Mouse (Mus musculus): Measurements from ENCODE around the gene Cfap74. TPM values are rescaled to one million over a fixed set of nuclear protein-coding genes. Genes with fewer than 3 reads are reported as not detected.

Cfap74 gene
- total and polyA plus RNA-seq, 3 experiments, result 0.26 to 0.78 (median 0.32) TPM

DNA sequence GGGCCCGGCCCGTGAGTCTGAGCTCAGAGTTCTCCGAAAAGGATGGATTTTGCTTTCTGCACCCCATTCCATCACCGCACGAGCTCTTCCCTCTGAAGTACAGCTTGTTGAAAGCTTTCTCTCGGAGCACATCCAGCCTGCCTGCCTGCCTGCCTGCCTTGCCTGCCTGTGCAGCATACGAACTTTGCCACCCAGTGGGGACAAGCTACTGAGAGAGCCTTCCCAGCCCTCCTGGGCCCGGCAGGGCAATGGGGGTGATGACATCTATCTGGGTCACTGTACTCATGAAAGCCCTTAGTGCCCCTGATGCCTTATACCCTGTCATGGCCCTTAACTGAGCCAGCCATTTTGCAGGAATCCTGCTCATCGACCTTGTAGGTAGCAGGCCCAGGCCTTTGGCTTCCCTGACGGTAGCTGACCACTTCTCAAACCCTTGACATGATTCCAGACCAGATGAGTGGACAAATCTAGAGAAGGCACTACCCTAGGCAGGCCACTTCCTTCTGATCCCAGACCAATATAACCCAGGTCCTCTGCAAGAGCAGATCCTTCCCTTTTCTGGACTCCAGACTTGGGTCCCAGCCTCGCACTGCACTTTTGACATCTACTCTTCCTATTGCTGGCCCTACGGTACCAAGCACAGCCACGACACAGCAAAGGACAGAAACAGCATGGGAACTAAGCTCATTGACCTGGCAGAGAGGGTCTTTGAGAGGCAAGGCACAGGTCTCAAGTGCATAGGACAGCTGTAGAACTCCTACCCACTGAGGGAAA lies 58.4 kb downstream of the Cfap74 start:
- Histone ChIP-seq H3K36me3 (ENCODE audit: control insufficient read depth, insufficient read depth, low read length) (no peaks in the 10 kb centered on the region), H3K27me3 (ENCODE audit: control insufficient read depth, insufficient read depth, low read length) (no peaks in the 10 kb centered on the region), H3K4me1 (ENCODE audit: control insufficient read depth, insufficient read depth, low read length) (peaks cover 2% of the 10 kb centered on the region), H3K27ac (no peak overlapping the region), H3K79me2 (replicated peaks; ENCODE audit: control insufficient read depth, insufficient read depth, low read length) (no peaks in the 10 kb centered on the region), H3K9ac (ENCODE audit: low read depth, low read length) (no peak overlapping the region), H3K4me3 (no peak overlapping the region)
- DNase-seq, result no peak
- WGBS, result 86% methylated on average over 13 of the region's 13 CpGs
- TF ChIP-seq POLR2A (IDR thresholded peaks at IDR 0.05; ENCODE audit: insufficient read depth, low read depth, low read length) (no peak), CTCF (IDR thresholded peaks at IDR 0.05) (no peak), EP300 (IDR thresholded peaks at IDR 0.05; ENCODE audit: insufficient read depth, low read depth, low read length) (no peak)
- intact Hi-C loops (cut with DNase I), result no loop called here

DNA sequence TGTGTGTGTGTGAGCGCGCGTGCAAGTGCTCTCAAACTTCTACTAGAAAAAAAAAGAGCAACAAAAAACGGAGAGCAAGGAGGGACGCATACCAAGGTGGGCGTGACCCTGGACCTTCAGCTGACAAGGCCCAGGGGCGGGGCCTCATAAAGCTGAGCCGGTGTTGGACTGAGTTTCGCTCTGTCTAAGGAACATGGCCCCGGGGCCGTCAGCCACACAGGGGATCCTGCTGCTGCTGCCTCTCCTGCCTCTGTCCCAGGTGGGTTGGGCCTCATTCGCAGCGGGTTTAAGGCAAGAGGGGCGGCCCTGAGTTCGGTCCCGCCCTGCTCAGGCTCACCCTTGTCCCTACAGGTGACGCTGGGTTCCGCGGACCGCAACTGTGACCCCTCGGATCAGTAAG lies 60.0 kb downstream of the Cfap74 start, which contains the start of gene Tmem52:
Tmem52 (plus strand) TSS at position 163 of the 400 bp plus-strand sequence.
- Histone ChIP-seq H3K4me3 (peak within 1 kb of the TSS; percentile 27), H3K27ac (no peak within 1 kb of the TSS; the same call in 1 of the 2 replicates), H3K27me3 (ENCODE audit: control insufficient read depth, insufficient read depth, low read length) (no peaks in the 10 kb centered on the region), H3K9ac (ENCODE audit: low read depth, low read length) (peak within 1 kb of the TSS; percentile 44), H3K4me1 (ENCODE audit: control insufficient read depth, insufficient read depth, low read length) (peaks cover 2% of the 10 kb centered on the region), H3K79me2 (replicated peaks; ENCODE audit: control insufficient read depth, insufficient read depth, low read length) (no peaks in the 10 kb centered on the region), H3K36me3 (ENCODE audit: control insufficient read depth, insufficient read depth, low read length) (no peaks in the 10 kb centered on the region)
- intact Hi-C loops (cut with DNase I), result no loop called here
- peak; percentile 39 to 47 for DNase-seq
- WGBS, result 18% methylated on average over 21 of the region's 21 CpGs
- TF ChIP-seq POLR2A (IDR thresholded peaks at IDR 0.05; ENCODE audit: insufficient read depth, low read depth, low read length), result no peak
- no peak for TF ChIP-seq EP300 (IDR thresholded peaks at IDR 0.05; ENCODE audit: insufficient read depth, low read depth, low read length)
- TF ChIP-seq CTCF (IDR thresholded peaks at IDR 0.05), result no peak

GRCm38 (mm10) chr4:155469590-155470262 lies 60.7 kb downstream of the Cfap74 start:
- Histone ChIP-seq H3K4me3 (peak overlapping the region; percentile 27; the same call in 1 of the 2 replicates), H3K27ac (no peak overlapping the region; the same call in 1 of the 2 replicates), H3K27me3 (ENCODE audit: control insufficient read depth, insufficient read depth, low read length) (no peaks in the 10 kb centered on the region), H3K36me3 (ENCODE audit: control insufficient read depth, insufficient read depth, low read length) (no peaks in the 10 kb centered on the region), H3K4me1 (ENCODE audit: control insufficient read depth, insufficient read depth, low read length) (peaks cover 2% of the 10 kb centered on the region), H3K9ac (ENCODE audit: low read depth, low read length) (peak overlapping the region; percentile 44), H3K79me2 (replicated peaks; ENCODE audit: control insufficient read depth, insufficient read depth, low read length) (no peaks in the 10 kb centered on the region)
- intact Hi-C loops (cut with DNase I), result no loop called here
- DNase-seq, result peak; percentile 68 to 84
- TF ChIP-seq EP300 (IDR thresholded peaks at IDR 0.05; ENCODE audit: insufficient read depth, low read depth, low read length) (peak; percentile 82), CTCF (IDR thresholded peaks at IDR 0.05) (no peak), POLR2A (IDR thresholded peaks at IDR 0.05; ENCODE audit: insufficient read depth, low read depth, low read length) (peak; percentile 25; the same call in 1 of the 2 replicates)
- WGBS, result 62% methylated on average over 18 of the region's 18 CpGs

GRCm38 (mm10) chr4:155470263-155470953 lies 61.4 kb downstream of the Cfap74 start:
- Histone ChIP-seq H3K27ac (no peak overlapping the region), H3K36me3 (ENCODE audit: control insufficient read depth, insufficient read depth, low read length) (no peaks in the 10 kb centered on the region), H3K4me1 (ENCODE audit: control insufficient read depth, insufficient read depth, low read length) (peaks cover 2% of the 10 kb centered on the region), H3K27me3 (ENCODE audit: control insufficient read depth, insufficient read depth, low read length) (no peaks in the 10 kb centered on the region), H3K79me2 (replicated peaks; ENCODE audit: control insufficient read depth, insufficient read depth, low read length) (no peaks in the 10 kb centered on the region), H3K9ac (ENCODE audit: low read depth, low read length) (no peak overlapping the region), H3K4me3 (no peak overlapping the region)
- intact Hi-C loops (cut with DNase I), result no loop called here
- no peak for DNase-seq
- 84% methylated on average over 16 of the region's 16 CpGs for WGBS
- TF ChIP-seq CTCF (IDR thresholded peaks at IDR 0.05) (no peak), POLR2A (IDR thresholded peaks at IDR 0.05; ENCODE audit: insufficient read depth, low read depth, low read length) (no peak), EP300 (IDR thresholded peaks at IDR 0.05; ENCODE audit: insufficient read depth, low read depth, low read length) (no peak)

GRCm38 (mm10) chr4:155470997-155471396 lies 62.0 kb downstream of the Cfap74 start:
- DNase-seq, result no peak
- no peak overlapping the region for H3K4me3 ChIP-seq
- H3K27me3 ChIP-seq (ENCODE audit: control insufficient read depth, insufficient read depth, low read length), result no peaks in the 10 kb centered on the region
- 86% methylated on average over 7 of the region's 7 CpGs for WGBS
- H3K4me1 ChIP-seq (ENCODE audit: control insufficient read depth, insufficient read depth, low read length), result peaks cover 2% of the 10 kb centered on the region
- no peaks in the 10 kb centered on the region for H3K79me2 ChIP-seq (replicated peaks; ENCODE audit: control insufficient read depth, insufficient read depth, low read length)
- H3K27ac ChIP-seq, result no peak overlapping the region
- TF ChIP-seq CTCF (IDR thresholded peaks at IDR 0.05) (no peak), EP300 (IDR thresholded peaks at IDR 0.05; ENCODE audit: insufficient read depth, low read depth, low read length) (no peak), POLR2A (IDR thresholded peaks at IDR 0.05; ENCODE audit: insufficient read depth, low read depth, low read length) (no peak)
- H3K36me3 ChIP-seq (ENCODE audit: control insufficient read depth, insufficient read depth, low read length), result no peaks in the 10 kb centered on the region
- intact Hi-C loops (cut with DNase I), result no loop called here
- H3K9ac ChIP-seq (ENCODE audit: low read depth, low read length), result no peak overlapping the region
